30 mouse cellular contexts compared by ENCODE assay signal in the genomic region with DNA sequence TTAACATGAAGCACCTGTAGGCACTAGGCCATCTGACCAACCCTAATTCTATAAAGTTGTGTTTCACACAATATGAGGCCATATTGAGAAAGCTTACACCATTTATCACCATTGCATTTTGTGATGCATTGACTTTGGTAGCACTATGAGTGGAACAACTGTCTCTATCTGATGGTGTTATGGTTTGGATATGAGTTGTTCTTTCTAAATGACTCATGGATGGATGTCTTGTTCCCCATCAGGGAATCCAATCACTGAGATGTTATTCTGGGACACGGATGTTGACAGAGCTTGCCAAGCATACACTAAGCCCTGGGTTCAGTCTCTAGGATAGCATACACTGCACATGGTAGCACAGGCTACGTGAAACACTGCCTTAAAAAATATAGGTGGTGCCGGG. TPM values are rescaled to one million over a fixed set of nuclear protein-coding genes. Genes with fewer than 3 reads are reported as not detected.
"Had no signal": no experiment of that assay in that cellular context is flagged by ENCODE, and none has a peak within 500 bp of the region (broad histone marks: within the 10 kb centered on the region; RNA-seq: fewer than 3 reads in every experiment).

No protein-coding gene starts in this region.

- H3K36me3 ChIP-seq: limb, embryonic 10.5 days; limb, embryonic 12.5 days; limb, embryonic 13.5 days; limb, embryonic 15.5 days; liver, embryonic 12.5 days; liver, embryonic 13.5 days; liver, embryonic 15.5 days; lung, embryonic 15.5 days; midbrain, embryonic 10.5 days; midbrain, embryonic 12.5 days; midbrain, embryonic 13.5 days; midbrain, embryonic 15.5 days had no signal

- H3K4me3 ChIP-seq: left cerebral cortex, adult 2 months; limb, embryonic 10.5 days; limb, embryonic 12.5 days; limb, embryonic 13.5 days; limb, embryonic 15.5 days; liver, embryonic 12.5 days; liver, embryonic 13.5 days; liver, embryonic 15.5 days; lung, embryonic 15.5 days; megakaryocyte, embryonic 14.5 days; midbrain, embryonic 10.5 days; midbrain, embryonic 12.5 days; midbrain, embryonic 13.5 days; midbrain, embryonic 15.5 days; myocyte had no signal

- H3K4me1 ChIP-seq: limb, embryonic 10.5 days; limb, embryonic 12.5 days; limb, embryonic 13.5 days; limb, embryonic 15.5 days; liver, embryonic 12.5 days; liver, embryonic 13.5 days; liver, embryonic 15.5 days; lung, embryonic 15.5 days; megakaryocyte, embryonic 14.5 days; midbrain, embryonic 10.5 days; midbrain, embryonic 12.5 days; midbrain, embryonic 13.5 days; midbrain, embryonic 15.5 days had no signal

- DNase-seq: left cerebral cortex, postnatal 4 days; liver; liver, embryonic 13.5 days; liver, postnatal 0 days; lung, adult 18-20 months; lung, adult 2 months; lung, embryonic 14.5 days; lung, postnatal 14 days; lung, postnatal 36 days; lung, postnatal 4 days; midbrain, embryonic 14.5 days had no signal

- H3K9ac ChIP-seq: limb, embryonic 12.5 days; limb, embryonic 13.5 days; limb, embryonic 15.5 days; liver, embryonic 12.5 days; liver, embryonic 13.5 days; liver, embryonic 14.5 days; liver, embryonic 15.5 days; liver, postnatal 0 days; lung, embryonic 14.5 days; lung, embryonic 15.5 days; midbrain, embryonic 12.5 days; midbrain, embryonic 13.5 days; midbrain, embryonic 15.5 days had no signal

- H3K4me2 ChIP-seq: limb, embryonic 12.5 days; limb, embryonic 13.5 days; limb, embryonic 15.5 days; liver, embryonic 11.5 days; liver, embryonic 12.5 days; liver, embryonic 13.5 days; liver, embryonic 15.5 days; lung, embryonic 14.5 days; lung, embryonic 15.5 days; midbrain, embryonic 11.5 days; midbrain, embryonic 12.5 days; midbrain, embryonic 13.5 days; midbrain, embryonic 15.5 days had no signal

- H3K27me3 ChIP-seq: limb, embryonic 12.5 days; limb, embryonic 13.5 days; limb, embryonic 15.5 days; liver, embryonic 12.5 days; liver, embryonic 13.5 days; liver, embryonic 15.5 days; lung, embryonic 15.5 days; midbrain, embryonic 12.5 days; midbrain, embryonic 13.5 days; midbrain, embryonic 15.5 days had no signal

- H3K9me3 ChIP-seq: limb, embryonic 10.5 days; limb, embryonic 12.5 days; limb, embryonic 13.5 days; limb, embryonic 15.5 days; liver, embryonic 12.5 days; liver, embryonic 13.5 days; liver, embryonic 15.5 days; lung, embryonic 15.5 days; megakaryocyte, embryonic 14.5 days; midbrain, embryonic 10.5 days; midbrain, embryonic 12.5 days; midbrain, embryonic 13.5 days; midbrain, embryonic 15.5 days had no signal

- H3K27ac ChIP-seq: limb, embryonic 10.5 days; limb, embryonic 12.5 days; limb, embryonic 13.5 days; limb, embryonic 15.5 days; liver, embryonic 12.5 days; liver, embryonic 13.5 days; liver, embryonic 14.5 days; liver, embryonic 15.5 days; lung, embryonic 15.5 days; macrophage; midbrain, embryonic 10.5 days; midbrain, embryonic 12.5 days; midbrain, embryonic 13.5 days; midbrain, embryonic 15.5 days had no signal

RNA-seq across cellular contexts. Expression of gene Cspg5, which starts 28.7 kb away (rescaled TPM):
- total RNA-seq: monocyte, adult 5-6 weeks had no signal
